Mouse (Mus musculus) ovary, postnatal 10 days (tissue): ENCODE data around the gene Slc28a3.

Experiments
- DNase-seq: peaks from one replicate; pipeline ENCODE4 v3.0.0; 2022; ENCODE audit warnings: low spot score

Slc28a3 gene

GRCm38 (mm10) chr13:58610716-58611115 is at the start of gene Slc28a3:
Gene Slc28a3 (minus strand): TSS chr13:58610877.
- no peak for DNase-seq

GRCm38 (mm10) chr13:58657987-58658386 is 47.3 kb upstream of the Slc28a3 start:
- no peak for DNase-seq

- DNase-seq, result no peak
These were observed 46.2 kb upstream of the Slc28a3 start for GRCm38 (mm10) chr13:58656885-58657284.

- no peak for DNase-seq
These were observed 44.9 kb upstream of the Slc28a3 start for GRCm38 (mm10) chr13:58655552-58655951.

GRCm38 (mm10) chr13:58640330-58640729 is 29.7 kb upstream of the Slc28a3 start:
- DNase-seq, result no peak

- no peak for DNase-seq
These were observed 28.3 kb upstream of the Slc28a3 start for GRCm38 (mm10) chr13:58638950-58639349.

- no peak for DNase-seq
These were observed 26.8 kb upstream of the Slc28a3 start for GRCm38 (mm10) chr13:58637360-58638002.

GRCm38 (mm10) chr13:58633887-58634286 is 23.2 kb upstream of the Slc28a3 start:
- DNase-seq, result no peak

- no peak for DNase-seq
These were observed 20.1 kb upstream of the Slc28a3 start for GRCm38 (mm10) chr13:58630756-58631155.

- DNase-seq, result no peak
These were observed 18.8 kb upstream of the Slc28a3 start for GRCm38 (mm10) chr13:58629365-58630050.

GRCm38 (mm10) chr13:58622647-58623046 is 12.0 kb upstream of the Slc28a3 start:
- no peak for DNase-seq

GRCm38 (mm10) chr13:58619301-58619700 is 8.6 kb upstream of the Slc28a3 start:
- DNase-seq, result no peak

GRCm38 (mm10) chr13:58610059-58610458 is 618 bp downstream of the Slc28a3 start:
- DNase-seq, result no peak

GRCm38 (mm10) chr13:58601201-58601855 is 9.3 kb downstream of the Slc28a3 start:
- DNase-seq, result no peak

- DNase-seq, result no peak
These were observed 12.1 kb downstream of the Slc28a3 start for GRCm38 (mm10) chr13:58598578-58598977.

GRCm38 (mm10) chr13:58593129-58593528 is 17.5 kb downstream of the Slc28a3 start:
- DNase-seq, result peak; percentile 40

- DNase-seq, result no peak
These were observed 18.8 kb downstream of the Slc28a3 start for GRCm38 (mm10) chr13:58591912-58592311.

- no peak for DNase-seq
These were observed 20.0 kb downstream of the Slc28a3 start for GRCm38 (mm10) chr13:58590630-58591029.

GRCm38 (mm10) chr13:58589517-58589858 is 21.2 kb downstream of the Slc28a3 start:
- peak; percentile 49 for DNase-seq

- no peak for DNase-seq
These were observed 21.8 kb downstream of the Slc28a3 start for GRCm38 (mm10) chr13:58588655-58589516.

- DNase-seq, result no peak
These were observed 22.7 kb downstream of the Slc28a3 start for GRCm38 (mm10) chr13:58587962-58588361.

- DNase-seq, result no peak
These were observed 44.5 kb downstream of the Slc28a3 start for GRCm38 (mm10) chr13:58566181-58566580.
